Mouse (Mus musculus): ENCODE results near the gene 2210408I21Rik. TPM values are rescaled to one million over a fixed set of nuclear protein-coding genes. Genes with fewer than 3 reads are reported as not detected.

The 2210408I21Rik gene
- total RNA-seq, 2 experiments from 2014 or later: 2.5 to 8.9 TPM

DNA sequence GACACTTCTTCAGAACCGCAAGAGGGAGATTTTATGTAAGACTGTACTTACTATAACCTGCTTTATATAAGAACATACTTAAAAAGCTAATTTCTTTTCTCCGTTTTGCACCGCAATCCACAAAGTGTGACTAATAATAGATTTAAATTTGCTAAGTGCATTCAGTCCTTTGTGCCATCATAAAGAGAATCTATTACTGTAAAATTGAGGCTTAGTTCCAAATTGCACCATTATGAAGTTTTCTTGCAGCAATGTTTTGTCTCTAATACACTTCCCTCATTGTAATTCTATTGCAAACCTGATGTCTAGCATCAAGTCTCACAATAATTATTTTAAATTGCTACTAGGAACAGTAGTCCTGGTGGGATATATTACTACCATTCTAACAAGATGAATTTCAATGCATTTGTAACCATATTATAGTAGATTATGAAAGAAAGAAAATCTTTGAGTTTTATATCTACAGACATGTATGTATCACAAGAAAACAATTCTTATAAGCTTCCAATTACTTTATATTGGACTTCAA, 334.8 kb downstream of the 2210408I21Rik start:
- no peak for ATAC-seq (replicated peaks; ENCODE audit: poor library complexity, severe bottlenecking)

DNA sequence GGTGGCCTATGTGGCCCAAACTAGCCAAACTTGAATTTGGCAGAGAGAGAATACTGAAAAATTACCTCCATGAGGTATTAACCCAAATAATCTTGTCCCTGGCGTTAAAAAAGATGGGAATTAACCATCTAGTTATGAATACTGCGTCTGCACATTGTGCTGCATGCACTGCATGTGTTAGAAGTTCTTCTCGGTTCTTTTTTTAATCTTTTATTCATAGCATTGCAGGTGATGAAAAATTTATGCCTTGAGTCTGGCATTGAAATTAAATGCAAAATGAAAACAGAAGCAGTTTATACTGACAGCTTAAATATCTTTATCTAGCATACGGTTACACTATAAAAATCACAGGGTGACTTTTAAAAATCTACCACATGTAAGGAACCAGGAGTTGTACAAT, 341.1 kb downstream of the 2210408I21Rik start:
- no peak for ATAC-seq (replicated peaks; ENCODE audit: poor library complexity, severe bottlenecking)

DNA sequence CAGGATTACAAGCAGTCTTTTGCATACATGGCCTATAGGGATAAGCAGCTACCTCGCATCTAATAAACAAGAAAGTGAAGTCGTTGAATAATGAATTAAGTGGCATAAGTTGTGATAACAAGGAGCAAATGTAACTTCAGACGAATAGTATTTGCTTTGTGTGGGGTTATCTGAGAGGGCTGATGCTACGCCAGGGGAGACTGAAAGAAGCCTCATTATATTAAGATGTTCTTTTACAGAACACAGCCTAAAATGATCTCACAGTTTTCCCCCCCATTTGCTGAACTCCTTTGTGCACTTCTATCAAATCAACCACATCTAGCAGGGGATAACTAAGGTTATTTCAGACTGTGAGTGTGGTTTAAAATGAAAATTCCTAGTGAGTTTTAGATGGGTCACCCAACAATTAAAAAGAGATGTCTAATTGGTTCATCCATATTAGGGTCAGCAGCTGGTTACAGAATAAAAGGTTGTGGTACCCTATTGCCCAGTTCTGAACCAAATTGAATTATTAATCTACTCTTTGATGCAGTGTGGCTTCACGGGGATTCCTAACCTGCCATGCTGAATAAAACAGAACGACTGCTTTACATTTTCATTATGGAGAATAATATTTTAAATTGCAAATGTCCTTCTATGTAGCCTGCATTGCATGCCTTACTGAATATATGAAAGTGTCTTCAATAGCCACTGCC, 343.2 kb downstream of the 2210408I21Rik start:
- no peak for ATAC-seq (replicated peaks; ENCODE audit: poor library complexity, severe bottlenecking)

DNA sequence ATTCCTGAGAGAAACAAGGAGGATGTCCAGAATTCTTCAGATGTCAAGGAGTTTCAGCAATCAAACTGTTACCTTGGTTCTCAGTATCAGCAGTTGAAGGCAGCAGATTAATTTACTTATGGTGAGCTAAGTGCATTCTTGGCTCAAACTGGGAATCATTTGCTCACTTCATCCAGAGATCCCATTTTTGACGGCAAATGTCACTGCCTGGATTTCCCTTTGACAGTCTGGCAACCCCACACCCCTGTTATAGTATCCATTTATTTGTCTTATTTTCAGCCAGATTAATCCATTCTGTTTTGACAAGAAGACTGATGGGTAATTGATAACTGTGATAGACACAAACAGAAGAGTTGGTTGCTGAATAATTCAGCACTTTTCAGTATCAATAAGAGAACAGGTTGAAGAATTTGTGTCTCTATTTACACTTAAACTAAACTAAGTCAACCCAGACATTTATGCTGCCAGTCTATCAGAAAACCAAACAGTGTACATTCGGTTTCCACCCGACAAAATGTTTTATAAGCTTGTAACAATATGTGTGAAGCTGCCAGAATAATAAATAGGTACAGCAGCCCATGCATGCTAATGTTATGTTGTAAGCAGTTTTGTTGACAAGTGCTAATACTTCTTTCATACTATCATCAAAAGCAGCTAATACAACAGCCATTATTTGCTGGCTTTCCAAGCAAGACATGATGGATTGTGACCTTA, 354.8 kb downstream of the 2210408I21Rik start:
- no peak for ATAC-seq (replicated peaks; ENCODE audit: poor library complexity, severe bottlenecking)

DNA sequence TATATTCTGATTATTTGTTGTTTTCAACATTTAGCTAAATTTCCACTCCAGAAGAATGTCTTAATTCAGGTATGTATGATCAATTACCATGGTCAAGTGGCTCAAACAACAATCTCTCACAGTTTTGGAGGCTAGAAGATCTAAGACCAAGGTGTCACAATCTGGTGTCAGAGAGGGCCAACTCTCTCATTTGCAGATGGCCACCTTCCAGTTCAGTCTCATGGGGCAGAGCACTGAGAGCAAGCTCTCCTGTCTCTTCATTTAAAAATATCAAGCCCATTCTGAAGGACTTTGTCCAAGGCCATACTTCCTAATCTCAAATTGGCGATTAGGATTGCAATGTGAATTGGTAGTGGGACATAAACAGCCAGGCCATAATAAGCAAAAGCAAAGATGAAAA, 378.7 kb downstream of the 2210408I21Rik start:
- no peak for ATAC-seq (replicated peaks; ENCODE audit: poor library complexity, severe bottlenecking)

DNA sequence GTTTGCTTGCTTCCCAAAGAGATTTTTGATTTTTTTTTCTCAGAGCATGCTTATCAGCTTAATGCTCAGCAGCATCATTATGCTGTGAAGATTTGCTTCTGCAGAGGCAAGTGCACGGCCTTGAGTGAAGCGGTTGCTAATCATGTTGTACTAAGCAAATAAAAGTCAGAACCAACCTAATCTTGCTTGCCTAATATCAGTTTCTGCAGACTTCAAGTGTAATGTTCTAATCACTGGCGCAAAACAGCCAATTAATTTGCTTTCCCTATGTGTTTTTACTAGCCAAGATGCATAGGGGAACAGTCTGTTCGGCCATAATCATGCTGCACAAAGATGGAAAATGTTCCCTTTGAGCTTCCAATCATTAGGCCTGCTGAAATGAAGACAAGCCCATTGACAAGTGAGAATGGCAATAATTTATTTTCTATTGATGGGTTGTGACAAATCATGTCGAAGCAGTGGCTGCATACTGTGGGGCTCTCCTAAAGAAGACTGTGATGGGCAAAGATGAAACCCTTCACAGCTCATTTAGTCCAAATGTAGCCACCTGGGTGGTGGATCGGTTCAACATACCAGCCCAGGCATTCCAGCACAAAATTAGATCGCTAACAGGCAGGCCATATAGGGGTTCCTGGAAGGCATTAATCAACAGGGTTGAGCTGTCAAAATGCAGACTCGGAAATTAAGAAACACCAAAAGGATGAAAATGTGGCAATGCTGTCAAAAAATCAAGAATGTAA, 393.8 kb downstream of the 2210408I21Rik start:
- ATAC-seq (replicated peaks; ENCODE audit: poor library complexity, severe bottlenecking): no peak

DNA sequence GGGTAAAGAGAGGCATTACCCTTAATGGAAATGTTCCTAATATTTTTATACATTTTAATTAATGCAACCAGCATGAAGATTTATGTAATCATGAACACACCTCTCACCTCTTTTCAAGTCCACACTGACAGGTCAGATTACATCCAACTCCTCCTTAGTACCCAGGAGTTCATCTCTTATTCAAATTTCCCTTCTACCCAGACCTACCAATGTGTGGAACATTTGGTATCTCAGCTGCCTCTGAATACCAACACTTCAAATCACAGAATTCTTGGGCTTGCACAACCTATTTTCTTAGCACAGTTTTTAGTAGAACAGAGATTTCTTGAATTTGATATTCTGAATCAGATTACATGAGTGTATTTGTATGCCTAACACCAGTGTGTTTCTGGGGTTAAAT, 394.4 kb downstream of the 2210408I21Rik start:
- ATAC-seq (replicated peaks; ENCODE audit: poor library complexity, severe bottlenecking): no peak

DNA sequence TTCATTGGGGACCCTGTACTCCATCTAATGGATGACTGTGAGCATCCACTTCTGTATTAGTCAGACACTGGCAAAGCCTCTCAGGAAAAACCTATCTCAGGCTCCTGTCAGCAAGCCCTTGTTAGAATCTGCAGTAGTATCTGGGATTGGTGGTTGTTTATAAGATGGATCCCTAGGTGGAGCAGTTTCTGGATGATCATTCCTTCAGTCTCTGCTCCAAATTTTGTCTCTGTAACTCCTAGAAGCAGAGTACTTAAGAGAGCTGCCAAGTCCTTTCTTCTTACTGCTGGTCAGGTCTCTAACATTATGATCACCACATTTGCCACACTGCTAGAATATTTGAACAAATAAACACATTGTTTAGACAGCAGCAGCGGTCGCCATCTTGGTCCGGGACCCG, 402.1 kb downstream of the 2210408I21Rik start:
- ATAC-seq (replicated peaks; ENCODE audit: poor library complexity, severe bottlenecking): no peak

DNA sequence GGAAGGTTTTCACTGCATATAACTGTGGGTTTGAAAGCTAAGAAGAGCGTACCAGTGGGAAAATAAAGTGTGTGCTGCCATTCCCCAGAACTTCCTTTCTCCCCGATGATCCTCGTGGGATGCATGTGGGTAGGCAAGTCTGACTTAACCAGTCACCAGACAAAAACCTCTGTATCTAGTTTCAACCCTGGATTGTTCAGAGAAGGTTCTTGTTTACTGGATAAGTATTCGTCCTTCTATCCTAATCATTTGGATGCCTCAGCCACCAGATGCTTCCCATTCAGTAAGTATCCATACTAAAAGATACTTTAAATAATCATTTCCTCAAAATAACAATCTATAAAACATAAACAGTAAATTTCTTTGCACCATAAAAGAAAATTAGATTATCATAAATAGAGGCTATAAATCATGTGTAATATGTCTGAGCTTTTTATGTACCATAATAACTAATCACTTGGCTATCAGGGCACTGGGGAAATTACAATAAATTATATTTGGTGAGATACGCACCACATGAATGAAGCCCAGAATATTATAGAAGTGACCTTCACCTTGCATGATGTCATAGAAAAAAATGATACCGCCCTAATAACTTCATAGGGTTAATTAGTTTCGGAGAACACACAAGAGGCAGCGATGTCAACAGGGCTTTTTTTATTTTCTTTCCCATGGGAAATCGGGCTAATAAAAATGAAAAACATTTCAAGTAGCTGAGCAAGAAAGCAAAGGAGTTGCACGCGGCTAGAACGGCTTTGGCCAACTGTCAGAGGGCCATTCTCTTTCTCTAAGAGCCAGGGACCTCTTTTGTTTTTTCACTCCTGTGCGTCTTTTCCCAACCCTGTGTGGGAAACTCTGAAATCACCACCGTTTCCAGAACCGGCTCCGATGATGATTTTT, 412.4 kb downstream of the 2210408I21Rik start:
- ATAC-seq (replicated peaks; ENCODE audit: poor library complexity, severe bottlenecking): no peak

DNA sequence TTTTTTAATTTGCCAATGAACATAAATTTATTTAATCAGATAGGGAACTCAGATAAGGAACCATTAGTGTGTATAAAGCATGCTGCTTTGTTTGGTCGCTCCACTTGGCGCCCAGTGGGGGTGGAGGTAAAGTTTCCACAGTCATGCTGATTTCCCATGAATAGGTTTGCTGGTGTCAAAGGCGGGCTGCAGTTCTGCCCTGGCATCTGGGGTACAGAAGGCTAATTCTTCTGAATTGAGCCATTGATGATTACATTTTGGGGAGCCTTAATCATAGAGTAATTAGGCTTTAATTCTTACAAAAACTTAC, 413.0 kb downstream of the 2210408I21Rik start:
- no peak for ATAC-seq (replicated peaks; ENCODE audit: poor library complexity, severe bottlenecking)

DNA sequence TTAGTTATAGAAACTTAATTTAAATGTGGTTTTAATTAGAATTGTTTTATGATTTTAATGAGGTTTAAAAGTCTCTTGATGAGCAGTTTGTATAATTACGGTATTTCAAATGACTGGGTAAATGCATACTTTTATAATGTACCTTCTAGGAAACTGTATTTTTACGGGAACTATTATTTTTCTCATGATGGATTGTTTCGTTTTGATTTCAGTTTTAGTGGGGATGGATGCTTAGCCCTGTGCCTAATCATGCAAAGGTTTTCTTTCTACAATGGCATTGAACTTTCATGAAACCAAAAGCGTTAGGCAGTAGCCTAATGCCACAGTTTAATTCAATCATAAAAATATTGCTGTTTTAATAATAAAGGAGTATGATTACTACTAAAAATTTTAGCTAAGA, 413.4 kb downstream of the 2210408I21Rik start:
- ATAC-seq (replicated peaks; ENCODE audit: poor library complexity, severe bottlenecking): no peak

DNA sequence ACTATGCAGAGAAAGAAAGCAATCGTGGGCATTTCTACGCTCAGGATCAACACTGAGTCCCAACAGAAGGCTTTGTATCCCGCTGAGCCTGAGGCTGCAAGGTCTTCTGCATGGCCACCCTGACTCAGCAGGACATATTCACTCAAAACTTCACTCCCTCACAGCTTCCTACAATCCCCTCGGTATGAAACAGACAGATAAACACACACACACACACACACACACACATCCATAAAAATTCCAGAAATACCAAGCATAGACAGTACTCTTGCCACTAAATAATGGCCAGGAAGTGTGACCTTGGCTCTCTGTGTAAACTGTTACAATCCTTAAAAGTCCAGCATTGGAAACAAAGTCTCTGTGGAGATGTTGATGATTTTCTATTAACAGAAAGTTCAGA, 458.7 kb downstream of the 2210408I21Rik start:
- ATAC-seq (replicated peaks; ENCODE audit: poor library complexity, severe bottlenecking): no peak

DNA sequence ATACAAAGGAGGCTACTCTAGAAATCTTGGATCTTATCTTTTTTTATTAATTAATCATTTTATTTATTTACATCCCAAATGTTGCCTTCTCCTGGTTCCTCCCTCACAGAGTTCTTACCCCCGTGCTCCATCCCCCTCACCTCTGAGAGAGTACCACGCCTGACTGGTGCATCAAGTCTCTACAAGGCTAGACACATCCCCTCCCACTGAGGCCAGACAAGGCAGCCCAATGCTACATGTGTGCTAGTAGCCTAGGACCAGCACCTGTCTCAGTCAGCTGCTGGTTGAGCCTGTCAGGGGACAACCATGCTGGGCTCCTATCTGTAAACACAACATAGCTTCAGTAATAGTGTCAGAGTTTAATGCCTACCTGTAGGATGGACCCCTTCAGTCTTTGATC, 480.0 kb downstream of the 2210408I21Rik start:
- ATAC-seq (replicated peaks; ENCODE audit: poor library complexity, severe bottlenecking): no peak

Other genes starting within 250 kb of the 2210408I21Rik start
- gene Slf1, start 67 bp upstream of the 2210408I21Rik start, total RNA-seq (2014; fragmentation: Nextera tagmentation): 28.8 and 31.5 TPM in 2 replicates
- gene Slf1, start 67 bp upstream of the 2210408I21Rik start, total RNA-seq (2017): 25.3 and 29.6 TPM in 2 replicates

Data from granulocyte monocyte progenitor cell, adult 5-6 weeks (primary cell).